Mouse (Mus musculus) hindbrain, embryonic 14.5 days (tissue): Measurements from ENCODE around the gene Islr. TPM values are rescaled to one million over a fixed set of nuclear protein-coding genes. Genes with fewer than 3 reads are reported as not detected.

Experiments
- ATAC-seq: fragments of 200-750 bp; cut with Nextera tagmentation; 2 replicates; pipeline ENCODE4 v1.8.0; 2017; ENCODE audit warnings: moderate number of reproducible peaks, mild to moderate bottlenecking, moderate TSS enrichment, moderate library complexity; ENCODE audit not compliant: low FRiP score
- DNase-seq: peaks from one replicate; pipeline ENCODE4 v3.0.0-alpha.2; 2015; ENCODE audit warnings: low spot score
- H3K27ac ChIP-seq: fragments of 300-500 bp; sonication (generic); 2 replicates; pipeline ENCODE4 v1.5.1; 2014; ENCODE audit warnings: mild to moderate bottlenecking, moderate library complexity
- H3K27me3 ChIP-seq: fragments of 300-500 bp; sonication (generic); 2 replicates; pipeline ENCODE4 v1.6.1; 2014; ENCODE audit warnings: mild to moderate bottlenecking, low read length, mixed read lengths; ENCODE audit not compliant: control insufficient read depth, insufficient read depth
- H3K36me3 ChIP-seq: fragments of 300-500 bp; sonication (generic); replicated peaks from 2 replicates; pipeline ENCODE4 v1.6.1; 2014; ENCODE audit not compliant: control insufficient read depth, insufficient read depth
- H3K4me1 ChIP-seq: fragments of 300-500 bp; sonication (generic); replicated peaks from 2 replicates; pipeline ENCODE4 v1.6.1; 2014; ENCODE audit warnings: antibody characterized with exemption, low read length, mixed read lengths; ENCODE audit not compliant: control insufficient read depth, insufficient read depth
- H3K4me2 ChIP-seq: fragments of 300-500 bp; sonication (generic); replicated peaks from 2 replicates; pipeline ENCODE4 v1.6.1; 2014; ENCODE audit warnings: mild to moderate bottlenecking, moderate library complexity
- H3K4me3 ChIP-seq: fragments of 300-500 bp; sonication (generic); replicated peaks from 2 replicates; pipeline ENCODE4 v1.5.1; 2014; ENCODE audit warnings: mild to moderate bottlenecking, low read length
- H3K9ac ChIP-seq: fragments of 300-500 bp; sonication (generic); 2 replicates; pipeline ENCODE4 v1.6.1; 2014
- H3K9me3 ChIP-seq: fragments of 300-500 bp; sonication (generic); 2 replicates; pipeline ENCODE4 v1.6.1; 2016; ENCODE audit warnings: low read length; ENCODE audit not compliant: control insufficient read depth
- whole genome bisulfite sequencing: fragments of 180-500 bp; shearing (Covaris S2); extraction: QIAGEN DNeasy Blood & Tissue Kit; methylation state at CpG from one replicate; pipeline ENCODE4 v1.1.7; 2014; 5-methylcytosine and 5-hydroxymethylcytosine counted together
- polyA plus RNA-seq: library from polyadenylated mRNA; unstranded; fragments of >200 nt; fragmentation: Nextera tagmentation; extraction: Ambion mirVana; gene quantifications from 2 replicates; pipeline ENCODE4 v1.2.1, GENCODE M21; 2014

The Islr gene
- polyA plus RNA-seq, 1 experiment from 2014 or later = 34.8 TPM

DNA sequence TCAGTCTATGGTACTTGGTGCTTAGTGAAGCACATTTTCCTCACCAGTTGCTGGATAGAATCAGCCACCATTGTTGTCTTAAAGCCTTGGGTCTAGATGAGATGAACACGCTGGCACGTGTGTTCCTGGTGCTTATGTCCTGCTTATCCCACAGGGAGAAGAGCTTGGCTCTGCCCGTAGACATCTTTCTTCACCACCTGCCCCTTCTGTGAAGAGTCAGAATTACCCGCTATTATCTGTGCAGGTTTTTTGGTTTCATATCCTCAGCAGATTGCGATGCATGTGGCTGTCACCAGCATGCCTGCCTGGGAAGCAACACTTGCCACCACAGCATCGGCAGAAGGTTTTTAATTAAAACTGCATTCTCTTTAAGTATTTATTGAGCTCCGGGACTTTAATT lies 1.9 kb upstream of the Islr start:
- DNase-seq = no peak
- Histone ChIP-seq H3K9ac (no peak overlapping the region), H3K36me3 (no peaks in the 10 kb centered on the region), H3K4me2 (no peak overlapping the region), H3K4me1 (peaks cover 13% of the 10 kb centered on the region; the same call in 1 of the 2 replicates), H3K27me3 (peaks cover 41% of the 10 kb centered on the region), H3K9me3 (no peaks in the 10 kb centered on the region), H3K4me3 (no peak overlapping the region), H3K27ac (no peak overlapping the region)
- ATAC-seq = no peak
- 64% methylated on average over 7 of the region's 7 CpGs for WGBS

DNA sequence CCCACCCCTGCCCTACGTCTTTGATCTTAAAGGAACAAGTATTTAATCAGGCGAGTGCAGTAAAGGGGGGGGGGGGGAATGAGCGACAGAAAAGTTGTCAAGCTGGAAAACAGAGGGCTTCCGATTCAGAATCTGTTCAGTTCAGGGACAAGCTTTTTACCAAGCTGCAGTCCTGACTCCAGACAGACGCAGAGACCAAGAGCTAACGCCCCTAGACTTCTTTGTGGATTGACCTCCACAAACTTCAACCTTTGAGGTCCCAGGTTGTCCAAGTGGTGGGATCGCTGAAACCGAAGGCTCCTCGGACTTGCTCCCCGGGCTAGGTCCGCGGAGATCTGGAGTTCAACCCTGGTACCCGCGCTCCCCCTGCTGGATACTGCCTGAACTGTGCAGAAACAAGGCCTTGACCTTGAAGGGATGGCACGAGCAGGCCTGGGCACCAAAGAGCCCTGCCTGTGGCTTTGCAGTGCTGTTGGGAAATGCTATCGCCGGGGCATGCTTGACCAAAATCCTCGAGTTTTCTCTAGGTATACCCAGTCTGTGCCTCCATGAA lies 418 bp upstream of the Islr start:
- H3K36me3 ChIP-seq = no peaks in the 10 kb centered on the region
- ATAC-seq = peak; percentile 55; the same call in 1 of the 2 replicates
- H3K4me2 ChIP-seq = peak overlapping the region; percentile 53
- DNase-seq = peak; percentile 87
- H3K27ac ChIP-seq = peak overlapping the region; percentile 41; the same call in 1 of the 2 replicates
- H3K27me3 ChIP-seq = peaks cover 56% of the 10 kb centered on the region
- peak overlapping the region; percentile 31 for H3K4me3 ChIP-seq
- H3K9ac ChIP-seq = peak overlapping the region; percentile 51; the same call in 1 of the 2 replicates
- H3K9me3 ChIP-seq = no peaks in the 10 kb centered on the region
- WGBS = 5% methylated on average over 18 of the region's 18 CpGs
- peaks cover 14% of the 10 kb centered on the region; the same call in 1 of the 2 replicates for H3K4me1 ChIP-seq

DNA sequence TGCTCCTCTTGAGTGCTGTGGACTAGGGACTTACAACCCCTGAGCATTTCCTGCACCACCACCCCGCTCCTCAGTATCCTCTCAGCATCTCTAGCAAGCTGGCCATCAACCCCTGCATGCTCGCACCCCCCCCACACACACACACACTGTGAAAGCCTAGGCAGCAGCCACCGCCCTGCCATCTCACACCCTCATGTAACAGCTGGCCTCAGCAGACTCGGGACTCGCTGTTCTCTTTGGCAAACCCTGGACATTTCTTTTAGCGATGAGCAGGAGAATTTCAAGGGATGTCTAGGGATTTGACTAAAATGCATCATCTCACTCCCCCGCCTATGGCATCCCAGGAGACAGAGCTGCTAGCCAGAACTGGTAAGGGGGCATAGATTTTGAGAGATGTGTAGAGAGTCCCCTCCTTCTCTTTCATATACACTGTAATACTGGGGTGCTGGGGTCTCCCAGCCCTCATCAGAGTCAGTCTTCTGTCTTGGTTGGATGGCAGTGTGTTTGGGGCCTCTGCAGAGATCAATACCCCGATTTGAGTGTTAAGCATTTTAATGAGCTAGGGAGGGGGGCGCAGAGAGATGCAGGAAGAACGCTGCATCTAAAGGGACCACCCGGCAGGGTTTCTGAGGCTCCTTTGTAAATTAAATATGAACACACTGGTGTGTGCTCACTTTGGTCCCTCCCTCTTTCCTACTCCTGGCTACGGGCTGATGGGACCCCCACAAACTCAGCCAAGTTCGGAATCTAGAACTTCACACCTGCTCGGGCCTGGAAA lies 1.2 kb downstream of the Islr start:
- DNase-seq = peak; percentile 25
- no peak for ATAC-seq
- Histone ChIP-seq H3K9ac (peak overlapping the region; percentile 51), H3K9me3 (no peaks in the 10 kb centered on the region), H3K36me3 (no peaks in the 10 kb centered on the region), H3K27ac (peak overlapping the region; percentile 72), H3K27me3 (peaks cover 73% of the 10 kb centered on the region), H3K4me3 (peak overlapping the region; percentile 31), H3K4me2 (peak overlapping the region; percentile 53), H3K4me1 (peaks cover 30% of the 10 kb centered on the region)
- WGBS = 2% methylated on average over 14 of the region's 14 CpGs

DNA sequence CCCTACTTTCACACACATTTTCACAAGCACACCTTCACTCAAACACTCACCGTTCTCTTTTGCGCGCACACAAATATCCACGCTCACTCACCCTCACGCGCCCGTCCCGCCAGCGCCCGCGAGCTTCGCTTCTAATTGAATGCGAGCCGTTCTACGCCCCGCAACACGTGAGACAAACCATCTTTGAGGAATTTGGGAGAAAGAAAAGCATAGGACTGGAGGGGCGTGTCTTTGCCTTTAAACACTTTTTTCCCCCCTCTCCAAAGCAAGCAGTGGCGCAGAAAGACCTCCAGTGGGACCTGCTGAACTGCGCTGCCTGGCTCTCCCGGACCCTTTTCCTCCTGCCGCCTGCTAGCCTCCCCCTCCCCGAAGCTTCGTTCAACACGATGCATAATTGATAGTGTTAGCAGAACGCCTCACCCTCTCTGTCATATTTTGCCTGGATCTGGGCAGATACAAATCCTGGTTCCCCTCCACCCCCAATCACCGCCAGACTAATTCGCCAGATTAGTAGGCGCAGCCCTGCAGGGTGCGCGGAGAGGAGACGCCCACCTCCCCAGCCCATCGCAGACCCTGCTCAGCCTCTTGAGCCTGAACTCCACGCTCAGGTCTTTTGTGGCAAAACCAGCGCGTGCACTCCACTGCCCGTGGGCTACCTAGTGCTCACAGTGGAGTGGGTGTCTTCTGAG lies 2.1 kb downstream of the Islr start:
- peak overlapping the region; percentile 53 for H3K4me2 ChIP-seq
- peak; percentile 33 for DNase-seq

DNA sequence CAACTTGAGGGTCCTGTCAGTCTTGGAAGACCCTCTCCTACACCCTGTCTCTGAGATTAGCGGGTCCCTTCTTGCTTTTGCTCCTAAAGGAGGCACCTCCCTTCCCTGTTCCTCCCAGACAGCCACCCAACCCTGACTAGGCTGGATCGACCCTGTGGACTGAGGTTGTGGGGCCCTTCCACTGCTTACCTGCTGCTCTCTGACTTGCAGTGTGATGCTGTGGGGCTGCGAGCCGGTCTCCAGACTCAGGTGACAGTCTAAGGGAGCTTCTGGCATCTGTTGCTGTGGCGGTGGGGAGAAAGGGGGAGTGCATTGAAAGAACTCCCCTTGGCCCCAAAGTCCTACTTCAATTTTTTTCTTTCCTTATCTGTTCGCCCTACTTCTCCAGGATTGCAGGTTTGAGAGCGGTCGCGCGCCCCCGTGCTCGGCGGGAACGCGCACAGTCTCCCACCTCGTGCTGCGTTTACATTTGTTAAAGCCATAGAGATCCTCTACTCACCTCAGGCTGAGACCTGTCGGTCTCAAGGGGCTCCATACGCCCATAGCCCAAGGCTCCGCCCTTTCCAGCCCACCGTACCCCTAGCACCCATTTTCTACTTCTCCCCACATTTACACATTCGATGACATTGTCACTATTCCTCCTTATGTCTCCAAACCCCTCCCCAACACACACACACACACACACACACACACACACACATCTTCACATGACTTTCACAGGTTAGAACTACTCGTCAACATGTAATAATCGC lies 2.8 kb downstream of the Islr start:
- Histone ChIP-seq H3K9ac (peak overlapping the region; percentile 51), H3K27ac (peak overlapping the region; percentile 72), H3K9me3 (no peaks in the 10 kb centered on the region), H3K4me3 (peak overlapping the region; percentile 31), H3K27me3 (peaks cover 89% of the 10 kb centered on the region), H3K36me3 (no peaks in the 10 kb centered on the region), H3K4me1 (peaks cover 41% of the 10 kb centered on the region), H3K4me2 (peak overlapping the region; percentile 53)
- DNase-seq = peak; percentile 25
- WGBS = under 1% methylated on average over 24 of the region's 24 CpGs
- no peak for ATAC-seq

More for the DNA sequence above, 2.1 kb downstream of the Islr start:
- peak overlapping the region; percentile 51 for H3K9ac ChIP-seq
- H3K36me3 ChIP-seq = no peaks in the 10 kb centered on the region
- peak overlapping the region; percentile 31 for H3K4me3 ChIP-seq
- peaks cover 81% of the 10 kb centered on the region for H3K27me3 ChIP-seq
- peaks cover 36% of the 10 kb centered on the region for H3K4me1 ChIP-seq
- H3K9me3 ChIP-seq = no peaks in the 10 kb centered on the region
- WGBS = under 1% methylated on average over 37 of the region's 37 CpGs
- peak overlapping the region; percentile 72 for H3K27ac ChIP-seq
- ATAC-seq = no peak

DNA sequence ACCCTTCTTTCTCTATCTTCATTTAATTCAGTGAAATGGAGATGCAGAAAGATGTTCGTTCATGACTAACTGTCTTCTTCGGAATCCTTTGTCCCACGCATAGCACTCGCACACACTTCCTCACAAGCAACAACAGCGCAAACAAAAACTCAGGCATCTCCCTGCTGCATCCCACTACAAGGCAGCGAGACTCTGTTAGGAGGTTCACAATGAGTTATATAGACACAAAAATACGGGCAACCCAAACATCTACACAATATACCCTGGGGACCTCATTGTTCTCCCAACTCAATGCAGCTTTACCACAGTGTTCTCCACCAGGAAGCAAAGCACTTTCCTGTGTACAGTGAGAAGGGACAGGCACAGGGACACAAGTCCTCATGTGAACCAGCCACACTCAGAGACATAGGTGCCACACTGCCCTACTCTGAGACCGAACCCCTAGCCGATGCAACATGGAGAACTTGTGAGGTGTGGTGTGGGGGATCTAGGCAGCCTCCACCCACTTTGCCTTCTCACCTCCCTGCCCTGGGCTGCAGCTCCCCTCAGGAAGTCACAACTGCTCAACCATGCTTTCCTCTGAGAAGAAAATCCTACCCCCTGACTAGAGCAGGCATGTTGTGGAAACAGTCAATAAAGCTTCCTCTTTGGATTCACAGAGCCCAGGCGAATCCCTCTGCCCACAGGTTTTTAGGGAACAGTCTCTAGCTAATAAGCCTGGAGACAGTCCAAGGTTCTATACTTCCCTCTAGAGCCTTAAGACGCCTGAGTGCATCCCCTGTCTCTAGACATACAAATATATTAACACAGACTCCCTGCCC lies 3.6 kb downstream of the Islr start:
- peaks cover 37% of the 10 kb centered on the region for H3K4me1 ChIP-seq
- H3K27me3 ChIP-seq = peaks cover 97% of the 10 kb centered on the region
- peak overlapping the region; percentile 72 for H3K27ac ChIP-seq
- DNase-seq = no peak
- H3K4me3 ChIP-seq = peak overlapping the region; percentile 31
- no peak for ATAC-seq
- WGBS = 7% methylated on average over 11 of the region's 11 CpGs
- no peaks in the 10 kb centered on the region for H3K9me3 ChIP-seq
- H3K9ac ChIP-seq = peak overlapping the region; percentile 51
- no peaks in the 10 kb centered on the region for H3K36me3 ChIP-seq
- H3K4me2 ChIP-seq = peak overlapping the region; percentile 53

DNA sequence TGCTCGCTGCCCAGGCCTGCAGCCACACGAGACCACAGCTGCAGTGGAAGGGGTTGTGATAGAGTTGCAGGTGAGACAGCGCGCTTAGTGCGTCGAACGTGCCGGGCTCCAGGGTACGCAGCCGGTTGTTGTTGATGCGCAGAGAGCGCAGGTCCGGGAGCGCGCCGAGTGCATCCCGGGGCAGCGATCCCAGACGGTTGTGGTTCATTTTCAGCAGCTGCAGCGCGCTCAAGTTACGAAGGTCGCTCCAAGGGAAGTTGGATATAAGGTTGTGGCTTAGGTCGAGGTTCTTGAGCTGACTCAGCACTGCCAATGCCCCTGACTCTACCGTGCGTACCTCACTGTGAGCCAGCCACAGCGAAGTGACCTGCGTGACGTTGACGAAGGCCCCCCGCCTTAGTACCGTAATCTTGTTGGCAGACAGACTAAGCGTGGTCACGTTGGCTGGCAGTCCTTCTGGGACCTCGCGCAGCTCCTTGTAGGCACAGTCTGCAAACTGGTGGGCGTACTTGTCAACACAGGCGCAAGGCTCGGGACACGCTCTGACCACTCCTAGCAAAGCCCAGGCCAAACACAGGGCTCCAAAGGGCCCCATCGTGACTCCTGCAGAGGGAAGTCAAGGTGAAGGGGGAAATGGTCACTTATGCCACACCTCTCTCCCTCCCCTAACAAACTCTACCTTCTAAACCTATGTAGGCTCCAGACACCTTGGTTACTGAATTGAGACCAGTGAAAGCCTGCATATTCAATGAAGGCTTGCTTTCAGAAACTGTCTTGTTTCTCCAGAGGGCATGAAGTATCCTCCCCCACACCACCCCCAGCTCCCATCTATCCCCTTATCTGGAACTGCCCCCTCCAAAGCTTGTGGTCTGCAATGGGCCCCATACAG lies 4.5 kb downstream of the Islr start:
- no peaks in the 10 kb centered on the region for H3K36me3 ChIP-seq
- peak overlapping the region; percentile 72 for H3K27ac ChIP-seq
- H3K27me3 ChIP-seq = peaks cover 99% of the 10 kb centered on the region
- peaks cover 37% of the 10 kb centered on the region for H3K4me1 ChIP-seq
- ATAC-seq (no peak), DNase-seq (no peak)
- peak overlapping the region; percentile 53 for H3K4me2 ChIP-seq
- under 1% methylated on average over 41 of the region's 41 CpGs for WGBS
- peak overlapping the region; percentile 31 for H3K4me3 ChIP-seq
- H3K9ac ChIP-seq = peak overlapping the region; percentile 51
- no peaks in the 10 kb centered on the region for H3K9me3 ChIP-seq
